Comparison of ENCODE assay signal across 9 mouse cellular contexts in genomic region chr17:56515690-56516410, GRCm38 (mm10). TPM values are rescaled to one million over a fixed set of nuclear protein-coding genes. Genes with fewer than 3 reads are reported as not detected.
A peak's percentile ranks its signal among the peaks of the same experiment; 100 is the strongest.
DNase-seq lines count a peak whose midpoint lies in the region; ATAC-seq lines count a peak whose summit lies in the region.
"Had no signal": no experiment of that assay in that cellular context is flagged by ENCODE, and none has a peak within 500 bp of the region (broad histone marks: within the 10 kb centered on the region; RNA-seq: fewer than 3 reads in every experiment).

No protein-coding gene starts in this region.

- no peaks in the 10 kb centered on the region for H3K36me3 ChIP-seq in lung, embryonic 16.5 days (ENCODE audit: control insufficient read depth, insufficient read depth, low read length)
- H3K36me3 ChIP-seq in forebrain, embryonic 10.5 days (replicated peaks): no peaks in the 10 kb centered on the region
- no peaks in the 10 kb centered on the region for H3K36me3 ChIP-seq in limb, embryonic 11.5 days (ENCODE audit: control insufficient read depth, insufficient read depth, low read length)

- 8% methylated on average over 13 of the region's 13 CpGs for WGBS in lung, embryonic 16.5 days
- 11% methylated on average over 13 of the region's 13 CpGs for WGBS in forebrain, embryonic 10.5 days
- WGBS in limb, embryonic 11.5 days: 13% methylated on average over 13 of the region's 13 CpGs

- peaks cover 21% of the 10 kb centered on the region for H3K27me3 ChIP-seq in lung, embryonic 16.5 days (ENCODE audit: control insufficient read depth, insufficient read depth, low read depth, low read length)
- peaks cover 64% of the 10 kb centered on the region for H3K27me3 ChIP-seq in forebrain, embryonic 10.5 days (ENCODE audit: poor library complexity, severe bottlenecking)
- peaks cover 32% of the 10 kb centered on the region for H3K27me3 ChIP-seq in limb, embryonic 11.5 days (ENCODE audit: control insufficient read depth, insufficient read depth, low read length)

- no peak overlapping the region for H3K27ac ChIP-seq in lung, embryonic 16.5 days (ENCODE audit: low read length)
- H3K27ac ChIP-seq in forebrain, embryonic 10.5 days: peak overlapping the region; percentile 81
- no peak overlapping the region for H3K27ac ChIP-seq in limb, embryonic 11.5 days (replicated peaks; ENCODE audit: low read depth, low read length)

- H3K4me2 ChIP-seq in lung, embryonic 16.5 days (ENCODE audit: low read depth, low read length): no peak overlapping the region
- peak overlapping the region; percentile 0; the same call in 1 of the 2 replicates for H3K4me2 ChIP-seq in limb, embryonic 11.5 days (ENCODE audit: low read depth, severe bottlenecking)

- no peak overlapping the region for H3K9ac ChIP-seq in lung, embryonic 16.5 days (ENCODE audit: low read length)
- no peak overlapping the region for H3K9ac ChIP-seq in limb, embryonic 11.5 days (ENCODE audit: low read length)

- peaks cover 15% of the 10 kb centered on the region for H3K4me1 ChIP-seq in lung, embryonic 16.5 days (replicated peaks; ENCODE audit: control insufficient read depth, insufficient read depth, low read length)
- H3K4me1 ChIP-seq in forebrain, embryonic 10.5 days: peaks cover 34% of the 10 kb centered on the region
- peaks cover 11% of the 10 kb centered on the region; the same call in 1 of the 2 replicates for H3K4me1 ChIP-seq in limb, embryonic 11.5 days (ENCODE audit: control insufficient read depth, insufficient read depth, low read length)

- H3K4me3 ChIP-seq in lung, embryonic 16.5 days (ENCODE audit: low read length): no peak overlapping the region
- H3K4me3 ChIP-seq in forebrain, embryonic 10.5 days: peak overlapping the region; percentile 25
- no peak overlapping the region for H3K4me3 ChIP-seq in limb, embryonic 11.5 days (ENCODE audit: low read depth, low read length)

- peak; percentile 78 for ATAC-seq in lung, embryonic 16.5 days (ENCODE audit: low read depth)
- ATAC-seq in limb, embryonic 11.5 days (ENCODE audit: insufficient number of reproducible peaks, low FRiP score, low TSS enrichment, low read depth): 0 out of 2 replicates have a peak, but pooled peaks have one; percentile 38

- peaks cover 5% of the 10 kb centered on the region; the same call in 1 of the 2 replicates for H3K9me3 ChIP-seq in lung, embryonic 16.5 days (ENCODE audit: control insufficient read depth, low read length)
- peaks cover 15% of the 10 kb centered on the region for H3K9me3 ChIP-seq in forebrain, embryonic 10.5 days
- H3K9me3 ChIP-seq in limb, embryonic 11.5 days (ENCODE audit: control insufficient read depth, low read length): peaks cover 2% of the 10 kb centered on the region; the same call in 1 of the 2 replicates

- DNase-seq in lung, postnatal 14 days: no peak
- no peak for DNase-seq in forebrain, embryonic 10.5 days (ENCODE audit: extremely low spot score, low spot score)
- DNase-seq in limb, embryonic 11.5 days (ENCODE audit: low spot score): peak; percentile 45
- peak; percentile 32 for DNase-seq in telencephalon, adult 2 months (ENCODE audit: low read depth, low spot score)
- no peak for DNase-seq in right cerebral cortex, adult 18-20 months
- DNase-seq in left cerebral cortex, adult 8-10 months (ENCODE audit: low spot score in 2 of 2): no peak
- DNase-seq in layer of hippocampus, adult 9-10 months (ENCODE audit: low spot score): no peak

RNA-seq across cellular contexts. Expression of gene Znrf4, which starts 3.6 kb away (rescaled TPM):
- polyA plus RNA-seq in lung, embryonic 16.5 days (2015; fragmentation: Nextera tagmentation; extraction: Ambion mirVana): not detected in 2 replicates
- not detected in 2 replicates for polyA plus RNA-seq in forebrain, embryonic 10.5 days (2016; fragmentation: Nextera tagmentation; extraction: Ambion mirVana)
- not detected in 2 replicates for polyA plus RNA-seq in limb, embryonic 11.5 days (2014; fragmentation: Nextera tagmentation; extraction: Ambion mirVana)
- not detected for total RNA-seq in left cerebral cortex, adult 8-10 months (2022)
- polyA plus RNA-seq: heart, embryonic 16.5 days had no signal

RNA-seq across cellular contexts. Expression of gene Gm20219, which starts 38.3 kb away (rescaled TPM):
- polyA plus RNA-seq in lung, embryonic 16.5 days (2015; fragmentation: Nextera tagmentation; extraction: Ambion mirVana): 4.8 and 4.9 TPM in 2 replicates
- polyA plus RNA-seq in forebrain, embryonic 10.5 days (2016; fragmentation: Nextera tagmentation; extraction: Ambion mirVana): 1.1 and 1.3 TPM in 2 replicates
- 0.73 and 0.84 TPM in 2 replicates for polyA plus RNA-seq in limb, embryonic 11.5 days (2014; fragmentation: Nextera tagmentation; extraction: Ambion mirVana)
- total RNA-seq in left cerebral cortex, adult 8-10 months (2022): 1 to 10 TPM; 1.1 to 1.8 (median 1.4) TPM

RNA-seq across cellular contexts. Expression of gene Ptprs, which starts 39.6 kb away (rescaled TPM):
- polyA plus RNA-seq in lung, embryonic 16.5 days (2015; fragmentation: Nextera tagmentation; extraction: Ambion mirVana): 59.1 and 59.9 TPM in 2 replicates
- polyA plus RNA-seq in forebrain, embryonic 10.5 days (2016; fragmentation: Nextera tagmentation; extraction: Ambion mirVana): 80.3 and 91.5 TPM in 2 replicates
- polyA plus RNA-seq in limb, embryonic 11.5 days (2014; fragmentation: Nextera tagmentation; extraction: Ambion mirVana): 82.5 and 86.2 TPM in 2 replicates
- total RNA-seq in left cerebral cortex, adult 8-10 months (2022): 100 to 1,000 TPM; 559 to 588 (median 565) TPM

Comparison
In these comparisons a context has a peak if more than half of its experiments do, and no peak if none do; other contexts are left out.
1. DNase-seq: peak in limb, embryonic 11.5 days (single experiment) and telencephalon, adult 2 months (single experiment); none in lung, postnatal 14 days (single experiment), forebrain, embryonic 10.5 days (single experiment), right cerebral cortex, adult 18-20 months (single experiment), left cerebral cortex, adult 8-10 months (0 of 2) and layer of hippocampus, adult 9-10 months (single experiment).